Mouse (Mus musculus): ENCODE data around the gene Clps. TPM values are rescaled to one million over a fixed set of nuclear protein-coding genes. Genes with fewer than 3 reads are reported as not detected.

The Clps gene
- total and polyA plus RNA-seq, 3 experiments, result not detected

DNA sequence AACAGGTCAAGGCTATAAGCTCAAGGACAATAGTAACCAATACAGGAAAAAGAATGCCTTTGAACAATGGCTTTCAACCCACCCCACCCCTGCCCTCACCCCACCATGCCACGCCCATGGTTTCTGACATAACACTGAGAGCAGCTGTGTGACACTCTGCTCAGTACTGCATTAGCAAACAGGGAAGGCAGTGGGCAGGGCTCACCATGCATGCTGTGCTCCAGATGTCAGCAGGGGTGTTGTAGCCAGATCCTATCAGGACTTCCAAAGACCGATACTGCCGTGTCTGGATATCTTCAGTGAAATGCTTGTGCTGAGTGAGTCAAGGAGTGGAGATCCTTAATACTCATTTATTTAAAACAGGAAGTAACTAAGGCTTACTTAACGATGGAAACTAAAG lies 33.4 kb upstream of the Clps start:
- H3K9ac ChIP-seq (ENCODE audit: insufficient read depth, low read depth), result no peak overlapping the region

GRCm38 (mm10) chr17:28592998-28593397 lies 32.4 kb upstream of the Clps start:
- Histone ChIP-seq H3K27ac (ENCODE audit: insufficient read depth, low read depth) (no peak overlapping the region), H3K79me2 (replicated peaks; ENCODE audit: control insufficient read depth, extremely low read depth, insufficient read depth, poor library complexity, severe bottlenecking) (no peaks in the 10 kb centered on the region), H3K4me3 (replicated peaks in 1 of 3; ENCODE audit: low read depth in 2 of 3, low read length in 2 of 3, poor library complexity in 1 of 3) (no peak overlapping the region), H3K36me3 (replicated peaks in 1 of 2; ENCODE audit: control insufficient read depth in 1 of 2, insufficient read depth in 1 of 2, low read length in 1 of 2) (peaks cover 76 to 93% of the 10 kb centered on the region in 2 experiments), H3K4me2 (ENCODE audit: insufficient read depth, low read depth, poor library complexity, severe bottlenecking) (no peak overlapping the region), H3K9me3 (replicated peaks; ENCODE audit: low read length) (no peaks in the 10 kb centered on the region), H3K27me3 (replicated peaks) (no peaks in the 10 kb centered on the region), H3K9ac (ENCODE audit: insufficient read depth, low read depth) (no peak overlapping the region), H3K4me1 (ENCODE audit: control insufficient read depth in 1 of 2, insufficient read depth in 2 of 2) (no peaks in the 10 kb centered on the region; a peak in 1 of 4 replicates)
- DNase-seq (ENCODE audit: extremely low read depth), result peak; percentile 74
- in situ Hi-C loops (cut with MboI; ENCODE audit: low pct_ligation_motif_present, low pct_unique_long_range_greater_than_20kb, low sequenced_read_pairs), result no loop called here
- dilution Hi-C loops (cut with MboI; ENCODE audit: extremely low pct_ligation_motif_present, extremely low pct_unique_long_range_greater_than_20kb, low sequenced_read_pairs), result no loop called here
- TF ChIP-seq SMC3 (IDR thresholded peaks at IDR 0.05; ENCODE audit: low read depth, low read length) (peak; percentile 76), RAD21 (IDR thresholded peaks at IDR 0.05; ENCODE audit: low read depth, low read length) (peak; percentile 38), MAZ (IDR thresholded peaks at IDR 0.05; ENCODE audit: low read depth, low read length) (0 out of 2 replicates have a peak, but pooled peaks have one; percentile 32), MAFK (IDR thresholded peaks at IDR 0.05; ENCODE audit: insufficient replicate concordance, low read length) (no peak), NELFE (IDR thresholded peaks at IDR 0.05; ENCODE audit: low read depth, low read length) (0 out of 2 replicates have a peak, but pooled peaks have one; percentile 24), ELF1 (IDR thresholded peaks at IDR 0.05; ENCODE audit: low read depth, low read length) (no peak), E2F4 (IDR thresholded peaks at IDR 0.05; ENCODE audit: insufficient replicate concordance, low read depth, low read length) (no peak), UBTF (IDR thresholded peaks at IDR 0.05; ENCODE audit: low read depth, low read length) (no peak), CHD1 (IDR thresholded peaks at IDR 0.05; ENCODE audit: low read depth, low read length) (no peak), JUN (IDR thresholded peaks at IDR 0.05; ENCODE audit: insufficient read depth, low read depth, low read length) (no peak), RCOR1 (conservative IDR thresholded peaks at IDR 0.05; ENCODE audit: low read depth, low read length) (no peak), CTCF (conservative IDR thresholded peaks at IDR 0.05 in 1 of 2, IDR thresholded peaks at IDR 0.05 in 1 of 2; ENCODE audit: low read depth in 2 of 2, low read length in 2 of 2) (peak; percentile 80 to 87), TBP (conservative IDR thresholded peaks at IDR 0.05; ENCODE audit: low read depth, low read length) (no peak)

More for the DNA sequence above, 33.4 kb upstream of the Clps start:
- Histone ChIP-seq H3K4me2 (ENCODE audit: insufficient read depth, low read depth, poor library complexity, severe bottlenecking) (no peak overlapping the region), H3K27me3 (replicated peaks) (no peaks in the 10 kb centered on the region), H3K4me1 (ENCODE audit: control insufficient read depth in 1 of 2, insufficient read depth in 2 of 2) (no peaks in the 10 kb centered on the region; a peak in 1 of 4 replicates), H3K79me2 (replicated peaks; ENCODE audit: control insufficient read depth, extremely low read depth, insufficient read depth, poor library complexity, severe bottlenecking) (0 out of 2 replicates have a peak, but pooled peaks cover 1% of the 10 kb centered on the region), H3K9me3 (replicated peaks; ENCODE audit: low read length) (no peaks in the 10 kb centered on the region), H3K36me3 (replicated peaks in 1 of 2; ENCODE audit: control insufficient read depth in 1 of 2, insufficient read depth in 1 of 2, low read length in 1 of 2) (peaks cover 73 to 90% of the 10 kb centered on the region in 2 experiments), H3K4me3 (replicated peaks in 1 of 3; ENCODE audit: low read depth in 2 of 3, low read length in 2 of 3, poor library complexity in 1 of 3) (no peak overlapping the region), H3K27ac (ENCODE audit: insufficient read depth, low read depth) (no peak overlapping the region)
- no peak for DNase-seq (ENCODE audit: extremely low read depth)
- dilution Hi-C loops (cut with MboI; ENCODE audit: extremely low pct_ligation_motif_present, extremely low pct_unique_long_range_greater_than_20kb, low sequenced_read_pairs), result no loop called here
- in situ Hi-C loops (cut with MboI; ENCODE audit: low pct_ligation_motif_present, low pct_unique_long_range_greater_than_20kb, low sequenced_read_pairs), result no loop called here
- TF ChIP-seq NELFE (IDR thresholded peaks at IDR 0.05; ENCODE audit: low read depth, low read length) (no peak), MAZ (IDR thresholded peaks at IDR 0.05; ENCODE audit: low read depth, low read length) (no peak), PAX5 (IDR thresholded peaks at IDR 0.05; ENCODE audit: low read length) (no peak), ETS1 (conservative IDR thresholded peaks at IDR 0.05; ENCODE audit: low read depth, low read length) (no peak), POLR2A (IDR thresholded peaks at IDR 0.05; ENCODE audit: low read depth, low read length) (no peak), NRF1 (IDR thresholded peaks at IDR 0.05; ENCODE audit: low read depth, low read length) (no peak), POLR2AphosphoS2 (IDR thresholded peaks at IDR 0.05; ENCODE audit: low read depth, low read length) (no peak), JUND (conservative IDR thresholded peaks at IDR 0.05; ENCODE audit: low read depth, low read length) (no peak), CTCF (conservative IDR thresholded peaks at IDR 0.05 in 1 of 2, IDR thresholded peaks at IDR 0.05 in 1 of 2; ENCODE audit: low read depth in 2 of 2, low read length in 2 of 2) (no peak), UBTF (IDR thresholded peaks at IDR 0.05; ENCODE audit: low read depth, low read length) (no peak), MXI1 (IDR thresholded peaks at IDR 0.05; ENCODE audit: low read depth, low read length) (no peak), TBP (conservative IDR thresholded peaks at IDR 0.05; ENCODE audit: low read depth, low read length) (no peak), ZMIZ1 (IDR thresholded peaks at IDR 0.05; ENCODE audit: low read depth, low read length) (no peak), MAX (IDR thresholded peaks at IDR 0.05; ENCODE audit: low read length) (no peak)
